Mouse (Mus musculus) embryonic facial prominence, embryonic 15.5 days (tissue): Measurements from ENCODE around the gene Aloxe3. TPM values are rescaled to one million over a fixed set of nuclear protein-coding genes. Genes with fewer than 3 reads are reported as not detected.

Experiments
- ATAC-seq: fragments of 200-750 bp; cut with Nextera tagmentation; 2 replicates; pipeline ENCODE4 v1.8.0; 2017; ENCODE audit warnings: low read depth, moderate TSS enrichment; ENCODE audit not compliant: insufficient number of reproducible peaks, low FRiP score, low TSS enrichment
- H3K27ac ChIP-seq: fragments of 300-500 bp; sonication (generic); replicated peaks from 2 replicates; pipeline ENCODE4 v1.5.1; 2015; ENCODE audit warnings: mild to moderate bottlenecking, inconsistent platforms
- H3K27me3 ChIP-seq: fragments of 300-500 bp; sonication (generic); 2 replicates; pipeline ENCODE4 v1.6.1; 2015; ENCODE audit warnings: inconsistent platforms
- H3K36me3 ChIP-seq: fragments of 300-500 bp; sonication (generic); 2 replicates; pipeline ENCODE4 v1.6.1; 2015; ENCODE audit warnings: mild to moderate bottlenecking, inconsistent platforms
- H3K4me1 ChIP-seq: fragments of 300-500 bp; sonication (generic); 2 replicates; pipeline ENCODE4 v1.6.1; 2015; ENCODE audit warnings: inconsistent platforms
- H3K4me2 ChIP-seq: fragments of 300-500 bp; sonication (generic); replicated peaks from 2 replicates; pipeline ENCODE4 v1.6.1; 2015; ENCODE audit warnings: mild to moderate bottlenecking, inconsistent platforms
- H3K4me3 ChIP-seq: fragments of 300-500 bp; sonication (generic); replicated peaks from 2 replicates; pipeline ENCODE4 v1.5.1; 2015; ENCODE audit warnings: mild to moderate bottlenecking, inconsistent platforms
- H3K9ac ChIP-seq: fragments of 300-500 bp; sonication (generic); 2 replicates; pipeline ENCODE4 v1.6.1; 2015; ENCODE audit warnings: inconsistent platforms
- H3K9me3 ChIP-seq: fragments of 300-500 bp; sonication (generic); replicated peaks from 2 replicates; pipeline ENCODE4 v1.6.1; 2016; ENCODE audit warnings: inconsistent platforms
- WGBS: fragments of 180-500 bp; shearing (Covaris S2); methylation state at CpG from one replicate; pipeline ENCODE4 v1.1.7; 2015; 5-methylcytosine and 5-hydroxymethylcytosine counted together
- polyA plus RNA-seq: library from polyadenylated mRNA; unstranded; fragments of >200 nt; fragmentation: Nextera tagmentation; extraction: Ambion mirVana; gene quantifications from 2 replicates; pipeline ENCODE4 v1.2.1, GENCODE M21; 2015

Aloxe3 gene
- polyA plus RNA-seq, 1 experiment from 2014 or later: 8.9 TPM

DNA sequence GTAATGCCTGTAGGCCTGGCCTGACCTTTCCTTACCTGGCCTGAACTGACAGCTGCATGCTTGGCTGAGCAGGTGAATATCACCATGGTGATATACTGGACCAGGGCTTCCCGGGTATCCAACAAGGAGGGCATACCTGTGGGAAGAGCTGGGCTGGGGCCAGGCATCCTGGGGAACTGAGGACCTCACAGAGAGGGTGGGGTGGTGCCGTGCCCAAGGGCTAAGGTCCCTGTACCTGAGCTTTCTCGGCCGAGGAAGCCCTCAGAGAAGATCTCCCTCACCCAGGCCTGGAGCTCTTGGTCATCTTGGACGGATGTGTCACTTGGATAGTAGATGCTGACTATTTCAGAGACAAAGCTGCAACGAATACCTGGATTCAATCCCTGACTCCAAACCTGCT lies 60.2 kb downstream of the Aloxe3 start:
- H3K4me3 ChIP-seq: no peak overlapping the region
- no peaks in the 10 kb centered on the region for H3K9me3 ChIP-seq
- no peaks in the 10 kb centered on the region for H3K4me1 ChIP-seq
- no peak overlapping the region for H3K27ac ChIP-seq
- no peaks in the 10 kb centered on the region for H3K36me3 ChIP-seq
- no peak overlapping the region for H3K9ac ChIP-seq
- no peak for ATAC-seq
- no peak overlapping the region for H3K4me2 ChIP-seq
- H3K27me3 ChIP-seq: no peaks in the 10 kb centered on the region
- WGBS: 80% methylated on average over 6 of the region's 6 CpGs

DNA sequence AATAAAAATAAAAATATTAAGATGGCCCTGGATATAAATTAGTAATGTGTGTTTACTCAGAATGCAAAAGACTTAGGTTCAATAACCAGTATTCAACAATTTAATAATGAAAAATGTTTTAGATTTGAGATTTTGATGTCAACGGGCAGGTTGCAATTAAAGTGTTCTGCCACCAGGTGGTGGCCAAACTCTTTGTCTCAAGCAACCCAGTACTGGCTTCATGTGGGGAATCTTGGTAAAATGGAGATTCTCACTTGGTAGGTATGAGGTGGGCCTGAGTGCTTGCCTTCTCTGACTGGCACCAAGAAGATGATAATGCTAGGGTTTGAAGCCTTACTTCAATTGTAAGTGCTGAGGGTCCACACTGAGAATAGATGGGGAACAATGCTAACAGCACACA lies 67.1 kb downstream of the Aloxe3 start:
- H3K4me2 ChIP-seq: no peak overlapping the region
- 2% methylated on average over 1 of the region's 1 CpGs for WGBS
- H3K27me3 ChIP-seq: peaks cover 18% of the 10 kb centered on the region
- H3K4me3 ChIP-seq: no peak overlapping the region
- no peak for ATAC-seq
- no peak overlapping the region for H3K9ac ChIP-seq
- H3K9me3 ChIP-seq: no peaks in the 10 kb centered on the region
- H3K4me1 ChIP-seq: peaks cover 14% of the 10 kb centered on the region
- H3K36me3 ChIP-seq: no peaks in the 10 kb centered on the region
- no peak overlapping the region for H3K27ac ChIP-seq

DNA sequence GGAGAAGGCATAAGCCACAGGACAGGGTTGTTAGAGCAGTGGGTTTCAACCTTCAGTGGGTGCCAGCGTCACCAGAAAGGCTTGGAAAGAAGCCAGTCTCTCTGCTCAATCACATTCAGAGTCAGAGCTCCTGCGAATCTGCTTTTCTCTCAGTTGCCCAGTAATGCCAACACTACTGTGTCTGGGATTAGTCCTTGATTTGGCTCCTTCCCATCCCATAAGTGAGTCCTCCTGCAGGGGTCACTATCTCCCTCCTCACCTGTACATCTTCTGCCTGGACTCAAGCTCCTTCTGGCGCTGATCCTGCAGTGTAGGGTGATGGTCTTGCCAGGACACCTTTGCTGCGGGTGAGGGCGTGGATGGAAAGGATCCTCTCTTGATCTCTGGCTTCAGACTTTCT lies 71.1 kb downstream of the Aloxe3 start:
- Histone ChIP-seq H3K4me2 (peak overlapping the region; percentile 63), H3K27me3 (peaks cover 24% of the 10 kb centered on the region), H3K9ac (no peak overlapping the region), H3K36me3 (no peaks in the 10 kb centered on the region), H3K27ac (no peak overlapping the region), H3K4me3 (peak overlapping the region; percentile 35), H3K4me1 (peaks cover 14% of the 10 kb centered on the region), H3K9me3 (no peaks in the 10 kb centered on the region)
- 5% methylated on average over 5 of the region's 5 CpGs for WGBS
- ATAC-seq: no peak

DNA sequence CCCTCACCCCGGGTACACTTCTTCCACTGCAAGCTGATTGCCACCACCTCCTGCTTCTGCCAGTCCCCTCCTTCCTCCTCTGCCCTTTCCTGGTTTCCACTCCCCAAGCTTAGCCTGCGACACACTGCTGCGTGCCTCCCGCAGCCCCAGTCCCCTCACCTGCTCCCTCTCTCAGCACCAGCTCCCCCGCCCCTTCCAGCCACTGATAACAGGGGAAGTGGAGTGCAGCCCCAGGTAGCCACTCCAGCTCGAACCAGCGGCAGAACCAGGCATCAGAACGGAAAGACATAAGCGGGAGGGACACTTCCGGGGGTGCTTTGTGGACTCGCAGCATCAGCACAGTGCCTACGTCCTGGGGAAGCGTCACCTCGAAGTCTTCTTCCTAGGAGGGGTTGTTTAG lies 71.5 kb downstream of the Aloxe3 start:
- Histone ChIP-seq H3K4me1 (peaks cover 14% of the 10 kb centered on the region), H3K27me3 (peaks cover 24% of the 10 kb centered on the region), H3K27ac (no peak overlapping the region), H3K9me3 (no peaks in the 10 kb centered on the region), H3K36me3 (no peaks in the 10 kb centered on the region), H3K9ac (peak overlapping the region; percentile 24; the same call in 1 of the 2 replicates), H3K4me3 (peak overlapping the region; percentile 35), H3K4me2 (peak overlapping the region; percentile 63)
- WGBS: 2% methylated on average over 14 of the region's 14 CpGs
- ATAC-seq: no peak

DNA sequence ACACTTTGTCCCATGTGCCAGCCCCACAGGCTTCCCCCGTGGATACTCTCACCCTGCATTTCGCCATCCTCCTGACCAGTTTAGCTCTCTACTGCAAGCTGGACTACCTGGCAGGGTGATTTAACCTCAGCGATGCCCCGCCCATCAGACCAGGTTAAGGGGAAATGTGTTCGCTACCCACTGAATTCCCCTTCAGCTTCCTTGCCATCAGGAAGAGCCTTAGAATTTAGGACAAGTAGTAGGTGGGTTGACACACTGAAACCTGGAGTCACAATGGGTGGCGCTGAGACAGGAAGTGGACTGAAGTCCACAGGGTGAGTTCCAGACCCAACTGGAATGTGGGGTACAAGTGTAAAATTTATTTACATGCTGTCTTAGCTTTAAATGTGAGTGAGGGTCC lies 72.0 kb downstream of the Aloxe3 start, which contains the start of gene Alox8:
Alox8 (minus strand) TSS at position 101 of the 400 bp plus-strand sequence.
- Histone ChIP-seq H3K27me3 (peaks cover 24% of the 10 kb centered on the region), H3K9me3 (no peaks in the 10 kb centered on the region), H3K4me3 (peak within 1 kb of the TSS; percentile 35), H3K36me3 (no peaks in the 10 kb centered on the region), H3K4me1 (peaks cover 14% of the 10 kb centered on the region), H3K4me2 (peak within 1 kb of the TSS; percentile 63), H3K27ac (no peak within 1 kb of the TSS), H3K9ac (peak within 1 kb of the TSS; percentile 24; the same call in 1 of the 2 replicates)
- no peak for ATAC-seq
- WGBS: 26% methylated on average over 6 of the region's 6 CpGs

Other genes starting within 250 kb of the Aloxe3 start
- gene Rnf222, start 237.3 kb upstream of the Aloxe3 start, polyA plus RNA-seq: 3.4 and 3.5 TPM in 2 replicates
- gene Rpl26, start 224.3 kb upstream of the Aloxe3 start, polyA plus RNA-seq: 985 and 994 TPM in 2 replicates
- not detected in 2 replicates for gene Odf4, start 198.8 kb upstream of the Aloxe3 start, polyA plus RNA-seq
- 8.0 and 9.7 TPM in 2 replicates for gene Arhgef15, start 168.4 kb upstream of the Aloxe3 start, polyA plus RNA-seq
- gene Slc25a35, start 157.8 kb upstream of the Aloxe3 start, polyA plus RNA-seq: 6.0 and 10.0 TPM in 2 replicates
- gene Rangrf, start 150.7 kb upstream of the Aloxe3 start, polyA plus RNA-seq: 49.5 and 52.3 TPM in 2 replicates
- gene Pfas, start 117.4 kb upstream of the Aloxe3 start, polyA plus RNA-seq: 26.1 and 27.5 TPM in 2 replicates
- gene Ctc1, start 110.0 kb upstream of the Aloxe3 start, polyA plus RNA-seq: 43.7 and 53.5 TPM in 2 replicates
- 122 and 123 TPM in 2 replicates for gene Aurkb, start 80.2 kb upstream of the Aloxe3 start, polyA plus RNA-seq
- 14.9 and 15.7 TPM in 2 replicates for gene Borcs6, start 66.2 kb upstream of the Aloxe3 start, polyA plus RNA-seq
- 102 and 137 TPM in 2 replicates for gene Tmem107, start 55.1 kb upstream of the Aloxe3 start, polyA plus RNA-seq
- 111 and 149 TPM in 2 replicates for gene Vamp2, start 37.4 kb upstream of the Aloxe3 start, polyA plus RNA-seq
- gene Per1, start 30.7 kb upstream of the Aloxe3 start, polyA plus RNA-seq: 29.6 and 34.4 TPM in 2 replicates
- gene Hes7, start 5.5 kb upstream of the Aloxe3 start, polyA plus RNA-seq: 0.55 and 0.64 TPM in 2 replicates
- 0.35 and 0.51 TPM in 2 replicates for gene 9130213A22Rik, start 3.3 kb upstream of the Aloxe3 start, polyA plus RNA-seq
- 28.7 and 30.5 TPM in 2 replicates for gene Alox12b, start 31.1 kb downstream of the Aloxe3 start, polyA plus RNA-seq
- 0.27 and 0.88 TPM in 2 replicates for gene Alox8, start 71.9 kb downstream of the Aloxe3 start, polyA plus RNA-seq
- gene Gucy2e, start 111.1 kb downstream of the Aloxe3 start, polyA plus RNA-seq: 0.41 and 0.53 TPM in 2 replicates
- gene Cntrob, start 197.9 kb downstream of the Aloxe3 start, polyA plus RNA-seq: 22.6 and 27.8 TPM in 2 replicates
- 150 and 156 TPM in 2 replicates for gene Trappc1, start 198.1 kb downstream of the Aloxe3 start, polyA plus RNA-seq
- 2.8 and 3.0 TPM in 2 replicates for gene Kcnab3, start 200.4 kb downstream of the Aloxe3 start, polyA plus RNA-seq
- 24.5 and 24.7 TPM in 2 replicates for gene Rnf227, start 214.6 kb downstream of the Aloxe3 start, polyA plus RNA-seq
- gene Chd3, start 243.5 kb downstream of the Aloxe3 start, polyA plus RNA-seq: 88.3 and 91.8 TPM in 2 replicates